Mouse (Mus musculus): ENCODE measurements at regions not wholly inside any gene's neighbourhood (a gene's known extent, or its start where the extent isn't known, plus 50 kb on each side); places are given as distances from the start of the nearest gene placed in this dataset.

DNA sequence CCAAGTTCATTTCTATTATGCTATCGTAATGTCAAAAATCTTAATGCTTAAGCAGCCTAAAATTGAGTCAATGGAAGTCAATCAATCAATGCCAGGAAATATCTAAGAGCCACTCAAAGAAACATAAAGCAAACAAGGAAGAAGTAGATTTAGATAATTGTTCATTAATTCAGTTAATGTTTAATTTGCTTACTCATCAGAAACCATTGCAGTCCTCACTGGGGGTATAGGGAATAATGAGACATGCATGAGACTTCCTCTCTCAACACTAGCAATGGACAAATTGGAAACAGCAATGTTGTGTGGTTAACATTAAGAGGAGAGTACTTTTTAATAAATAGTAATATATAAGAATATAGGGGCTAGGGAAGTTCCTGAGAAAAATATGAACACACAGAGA lies 209.9 kb downstream of the Etaa1 start:
- DNase-seq (ENCODE audit: low spot score): no peak

DNA sequence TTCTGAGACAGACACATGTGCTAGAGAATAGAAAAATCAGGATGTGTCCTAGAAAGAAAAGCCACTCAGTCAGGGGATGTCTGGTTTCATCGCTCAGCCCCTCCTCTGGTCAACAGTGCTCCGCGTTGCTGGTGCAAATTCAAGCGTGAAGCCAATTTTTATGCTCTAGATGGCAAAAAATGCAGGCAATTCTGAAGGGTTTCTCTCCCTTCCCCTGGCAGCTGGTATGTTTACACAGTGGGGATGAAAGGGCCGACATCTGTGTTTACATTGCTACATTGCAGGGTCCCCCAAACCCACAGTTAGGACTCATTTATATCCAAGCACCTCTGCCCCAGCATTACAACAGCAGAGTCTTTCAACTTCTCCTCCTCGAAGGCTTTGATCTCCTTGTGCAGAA lies 203.3 kb downstream of the Etaa1 start:
- no peak for DNase-seq (ENCODE audit: low spot score)

DNA sequence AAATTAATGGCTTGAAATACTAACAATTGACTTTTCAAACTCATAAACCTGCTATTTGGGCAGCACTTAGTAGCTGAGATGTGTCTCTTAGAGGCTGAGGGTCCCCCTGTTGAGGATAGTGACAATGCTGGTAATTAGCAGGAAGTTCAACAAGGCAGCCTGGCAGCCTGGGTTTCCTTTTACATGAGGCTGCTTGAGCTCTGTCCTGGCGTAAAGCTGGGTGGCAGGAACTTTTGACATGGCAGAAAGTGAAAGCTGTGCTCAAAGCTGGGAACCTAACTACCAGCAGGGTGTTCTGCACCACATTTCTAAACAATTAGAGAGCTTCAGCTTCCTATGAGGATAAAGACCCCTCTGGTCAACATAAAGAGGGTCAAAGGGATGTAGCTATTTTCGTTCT lies 194.5 kb downstream of the Etaa1 start:
- DNase-seq (ENCODE audit: low spot score): no peak

GRCm38 (mm10) chr11:17763411-17763810 lies 190.3 kb downstream of the Etaa1 start:
- no peak for DNase-seq (ENCODE audit: low spot score)

DNA sequence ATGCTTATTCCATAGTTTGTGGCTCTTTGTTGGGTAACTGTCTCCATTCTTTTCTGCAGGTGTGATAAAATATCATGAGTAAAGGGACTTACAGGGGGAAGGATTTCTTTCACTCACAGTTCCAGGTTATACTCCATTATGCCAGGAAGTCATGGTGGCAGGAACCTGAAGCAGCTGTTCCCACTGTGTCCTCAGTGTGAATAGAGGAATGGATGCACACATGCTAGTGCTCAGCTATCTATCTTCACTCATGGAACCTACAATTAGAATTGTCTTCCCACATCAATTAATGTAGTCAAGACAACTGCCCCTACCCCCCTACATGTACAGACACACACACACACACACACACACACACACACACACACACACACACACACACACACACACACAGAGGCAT lies 189.5 kb downstream of the Etaa1 start:
- DNase-seq (ENCODE audit: low spot score): no peak

DNA sequence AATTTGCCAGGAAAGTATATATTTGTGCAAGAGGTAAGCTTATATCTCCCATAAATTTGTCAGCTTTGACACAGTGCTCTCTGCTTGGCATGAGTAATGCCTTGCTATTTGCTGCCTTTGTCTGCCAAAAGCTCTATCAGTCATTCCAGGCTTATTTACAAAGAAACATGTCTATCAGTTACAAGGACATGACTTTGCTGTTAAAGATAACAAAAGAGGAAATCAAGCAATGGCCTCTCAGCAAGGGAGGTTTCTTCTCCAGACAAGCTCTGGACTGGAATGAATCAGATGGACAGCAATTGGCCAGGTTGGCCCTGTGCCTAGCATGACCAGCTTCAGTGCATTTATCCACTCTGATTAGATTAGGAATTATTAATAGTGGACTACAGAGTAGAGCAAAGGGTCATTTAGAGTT lies 185.3 kb downstream of the Etaa1 start:
- peak; percentile 6 for DNase-seq (ENCODE audit: low spot score)

DNA sequence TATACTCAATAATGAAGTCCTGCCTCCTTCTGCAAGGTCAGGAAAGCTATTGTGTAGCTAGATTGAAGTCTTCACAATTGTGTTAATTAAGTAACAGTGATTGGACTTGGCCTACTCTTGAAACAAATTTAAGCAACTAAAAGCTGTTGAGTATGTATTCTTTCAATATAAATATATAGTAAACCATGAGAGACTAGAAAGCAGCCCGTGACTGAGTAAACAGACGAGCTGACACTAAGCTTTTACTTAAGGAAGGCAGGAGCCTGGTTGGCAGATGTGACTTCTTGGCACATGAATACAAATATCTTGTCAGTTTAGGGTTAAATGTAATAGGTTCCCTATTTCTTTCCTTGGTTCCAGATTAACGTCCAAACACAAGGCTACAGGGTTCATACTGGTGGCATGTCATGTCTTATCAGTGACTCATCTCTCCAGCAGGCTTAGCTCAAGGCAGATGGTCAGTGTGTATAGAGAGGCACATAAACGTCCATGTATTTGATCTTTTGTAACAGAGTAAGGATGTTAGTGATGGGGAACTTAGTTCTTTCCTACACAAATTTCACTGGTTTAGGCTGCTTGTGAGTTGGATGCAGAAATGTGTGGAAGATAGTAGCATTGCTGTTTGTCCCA lies 184.7 kb downstream of the Etaa1 start:
- no peak for DNase-seq (ENCODE audit: low spot score)

GRCm38 (mm10) chr11:17797632-17798031 lies 156.0 kb downstream of the Etaa1 start:
- DNase-seq (ENCODE audit: low spot score): no peak

DNA sequence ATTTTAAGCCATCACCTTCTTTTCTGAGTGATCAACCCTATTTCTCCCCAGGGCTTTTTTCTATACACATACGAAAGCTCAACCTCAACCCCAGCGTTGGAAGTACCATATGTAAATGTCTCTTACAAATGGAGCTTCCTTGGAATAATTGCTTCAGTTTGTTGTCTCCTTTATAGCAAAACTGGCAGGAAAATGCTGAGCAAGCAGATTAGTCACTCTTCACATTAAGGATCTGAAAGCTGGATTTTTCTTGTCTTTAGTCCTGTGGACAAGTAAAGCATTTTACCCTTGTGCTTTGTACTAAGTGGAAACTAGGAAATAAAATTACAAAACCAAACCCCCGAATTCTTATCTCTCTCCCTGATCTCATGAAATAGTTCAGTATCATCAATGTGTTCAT lies 145.8 kb downstream of the Etaa1 start:
- no peak for DNase-seq (ENCODE audit: low spot score)

- DNase-seq (ENCODE audit: low spot score): no peak
Observed at GRCm38 (mm10) chr11:17811829-17812559, 141.7 kb downstream of the Etaa1 start.

DNA sequence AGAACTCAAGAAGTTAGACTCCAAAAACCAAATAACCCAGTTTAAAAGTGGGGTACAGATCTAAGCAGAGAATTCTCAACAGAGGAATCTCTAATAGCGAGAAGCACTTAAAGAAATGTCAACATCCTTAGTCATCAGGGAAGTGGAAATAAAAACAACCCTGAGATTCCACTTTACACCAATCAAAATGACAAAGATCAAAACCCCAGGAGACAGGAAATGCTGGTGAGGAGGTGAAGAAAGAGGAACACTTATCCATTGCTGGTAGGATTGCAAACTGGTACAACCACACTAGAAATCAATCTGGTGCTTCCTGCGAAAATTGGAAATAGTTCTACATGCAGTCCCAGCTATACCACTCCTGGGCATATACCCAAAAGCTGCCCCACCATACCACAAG lies 111.0 kb downstream of the Etaa1 start:
- no peak for DNase-seq (ENCODE audit: low spot score)

GRCm38 (mm10) chr11:17852405-17852804 lies 101.3 kb downstream of the Etaa1 start:
- DNase-seq (ENCODE audit: low spot score): peak; percentile 46

DNA sequence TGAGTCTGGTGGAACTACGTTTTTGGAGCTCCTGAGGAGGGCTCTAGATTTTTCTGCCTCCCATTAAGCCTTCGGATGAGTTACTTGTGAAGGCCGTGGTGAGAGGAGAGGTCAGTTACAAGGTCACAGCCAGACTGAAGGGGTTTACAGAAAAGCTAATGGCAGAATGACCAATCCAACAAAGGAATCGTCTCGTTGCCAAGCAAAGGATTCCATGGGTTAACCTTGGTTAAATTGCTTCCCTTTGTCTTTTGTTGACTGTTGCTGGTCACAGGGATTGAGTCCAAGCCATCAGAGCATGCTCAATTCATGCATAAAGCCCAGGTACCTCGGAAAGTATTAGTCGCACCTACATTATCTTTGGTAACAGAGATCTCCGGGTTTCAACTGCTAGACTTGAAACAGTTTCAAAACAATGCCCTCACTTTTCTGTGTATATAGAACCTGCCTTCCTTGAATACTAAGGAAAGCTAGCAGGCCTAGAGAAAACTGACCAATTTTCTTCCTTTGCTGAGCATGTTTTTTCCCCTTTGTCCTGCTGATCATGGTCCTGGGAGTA lies 100.3 kb downstream of the Etaa1 start:
- no peak for DNase-seq (ENCODE audit: low spot score)

DNA sequence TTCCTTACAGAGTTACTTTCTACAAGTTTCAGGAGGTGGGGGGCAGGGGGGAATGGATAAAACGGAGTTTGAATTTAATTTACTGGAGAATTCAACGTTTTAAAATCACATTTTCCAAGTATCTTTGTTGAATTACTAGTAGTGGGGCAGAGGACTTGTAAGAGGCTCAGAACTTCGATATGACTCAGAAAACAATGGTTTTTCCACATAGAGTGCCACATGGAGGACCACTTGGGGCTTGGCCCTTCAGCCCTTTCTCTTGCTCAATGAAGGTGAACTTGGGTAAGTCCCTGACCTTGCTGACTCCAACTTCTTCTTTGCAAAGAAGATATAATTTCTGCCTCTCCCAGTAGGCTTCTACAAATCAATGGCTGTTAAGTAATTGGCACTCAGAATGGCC lies 99.8 kb downstream of the Etaa1 start:
- DNase-seq (ENCODE audit: low spot score): no peak

DNA sequence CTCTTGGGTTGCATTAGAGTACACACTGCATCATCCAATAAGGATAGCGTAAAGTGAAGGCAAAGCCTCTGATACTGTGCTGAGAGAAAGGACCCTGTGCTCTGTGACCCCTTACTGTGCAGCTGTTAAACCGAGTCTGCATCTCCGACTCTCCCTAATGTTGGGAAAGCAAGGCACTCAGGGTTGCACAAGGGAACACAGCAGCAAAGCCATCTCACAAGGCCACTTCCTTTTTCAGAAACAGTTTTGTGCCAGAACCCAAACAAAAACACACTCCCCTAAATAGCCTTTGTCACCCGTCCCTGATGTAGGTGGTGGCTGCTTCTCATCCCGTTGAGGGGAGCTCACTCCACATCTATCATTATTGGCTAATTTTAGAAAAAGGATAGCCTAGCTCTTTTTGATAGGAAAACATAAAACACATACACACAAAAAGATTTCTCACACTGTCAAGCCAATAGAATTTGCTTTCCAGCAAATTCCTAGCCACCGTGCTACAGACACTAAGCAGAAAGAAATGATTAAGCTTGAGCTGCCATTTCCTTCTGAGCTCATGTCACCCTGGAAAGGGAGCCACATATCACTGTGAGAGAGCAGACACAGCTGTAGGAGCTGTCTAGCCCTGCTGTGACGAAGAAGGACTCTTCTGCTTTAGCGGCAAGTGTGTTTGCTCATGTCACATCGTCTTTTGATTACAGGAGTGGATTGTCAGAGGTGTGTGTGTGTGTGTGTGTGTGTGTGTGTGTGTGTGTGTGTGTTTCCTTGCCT lies 94.1 kb downstream of the Etaa1 start:
- no peak for DNase-seq (ENCODE audit: low spot score)

DNA sequence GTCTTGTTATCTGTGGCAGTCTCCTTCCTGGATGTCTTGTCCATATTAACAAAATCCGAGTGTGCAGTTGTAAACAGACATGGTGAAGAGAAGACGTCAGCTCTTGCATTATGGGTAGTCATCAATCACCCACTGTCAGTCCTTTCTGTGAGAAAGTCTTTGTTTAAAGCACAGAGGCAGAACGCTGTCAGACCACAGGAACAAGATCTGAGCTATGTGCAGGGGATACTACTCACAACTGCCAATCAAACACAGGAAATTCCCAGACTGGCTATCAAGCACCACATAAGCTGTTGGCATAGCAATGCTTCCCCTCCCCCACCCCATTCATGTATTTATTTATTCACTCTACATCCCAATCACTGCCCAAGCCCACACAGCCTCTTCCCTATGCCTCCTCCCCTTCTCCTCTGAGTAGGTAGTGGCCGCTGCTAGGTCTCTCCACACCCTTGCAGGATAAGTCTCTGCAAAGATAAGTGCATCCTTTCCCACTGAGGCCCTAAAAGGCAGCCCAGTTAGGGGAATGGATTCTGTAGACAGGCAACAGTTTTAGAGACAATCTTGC lies 88.8 kb downstream of the Etaa1 start:
- no peak for DNase-seq (ENCODE audit: low spot score)

DNA sequence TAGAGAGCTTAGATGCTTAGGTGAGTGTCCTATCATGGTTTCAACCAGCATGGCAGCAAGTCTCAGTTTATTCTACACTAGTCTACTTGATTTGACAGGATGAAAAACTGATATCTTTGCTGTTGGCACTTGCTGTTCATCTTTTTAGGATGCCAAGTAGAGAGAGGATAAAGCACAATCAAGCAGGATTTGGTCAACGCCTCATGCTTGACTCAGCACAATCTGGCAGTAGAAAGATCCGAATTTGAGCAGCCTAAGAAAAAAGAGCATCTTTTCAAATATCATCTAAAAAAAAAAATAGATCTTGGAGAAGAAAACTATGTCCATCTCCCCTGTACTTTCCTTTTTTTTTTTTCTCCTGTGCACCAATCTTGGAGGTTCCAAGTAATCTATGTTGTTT lies 83.0 kb downstream of the Etaa1 start:
- DNase-seq (ENCODE audit: low spot score): no peak

GRCm38 (mm10) chr11:17871920-17872319 lies 81.8 kb downstream of the Etaa1 start:
- DNase-seq (ENCODE audit: low spot score): no peak

- no peak for DNase-seq (ENCODE audit: low spot score)
Observed at GRCm38 (mm10) chr11:17883276-17883675, 70.4 kb downstream of the Etaa1 start.
